Mouse (Mus musculus): Measurements from ENCODE around the gene Vcp. TPM values are rescaled to one million over a fixed set of nuclear protein-coding genes. Genes with fewer than 3 reads are reported as not detected.

Vcp gene
- polyA plus RNA-seq, 1 experiment: 319 TPM

DNA sequence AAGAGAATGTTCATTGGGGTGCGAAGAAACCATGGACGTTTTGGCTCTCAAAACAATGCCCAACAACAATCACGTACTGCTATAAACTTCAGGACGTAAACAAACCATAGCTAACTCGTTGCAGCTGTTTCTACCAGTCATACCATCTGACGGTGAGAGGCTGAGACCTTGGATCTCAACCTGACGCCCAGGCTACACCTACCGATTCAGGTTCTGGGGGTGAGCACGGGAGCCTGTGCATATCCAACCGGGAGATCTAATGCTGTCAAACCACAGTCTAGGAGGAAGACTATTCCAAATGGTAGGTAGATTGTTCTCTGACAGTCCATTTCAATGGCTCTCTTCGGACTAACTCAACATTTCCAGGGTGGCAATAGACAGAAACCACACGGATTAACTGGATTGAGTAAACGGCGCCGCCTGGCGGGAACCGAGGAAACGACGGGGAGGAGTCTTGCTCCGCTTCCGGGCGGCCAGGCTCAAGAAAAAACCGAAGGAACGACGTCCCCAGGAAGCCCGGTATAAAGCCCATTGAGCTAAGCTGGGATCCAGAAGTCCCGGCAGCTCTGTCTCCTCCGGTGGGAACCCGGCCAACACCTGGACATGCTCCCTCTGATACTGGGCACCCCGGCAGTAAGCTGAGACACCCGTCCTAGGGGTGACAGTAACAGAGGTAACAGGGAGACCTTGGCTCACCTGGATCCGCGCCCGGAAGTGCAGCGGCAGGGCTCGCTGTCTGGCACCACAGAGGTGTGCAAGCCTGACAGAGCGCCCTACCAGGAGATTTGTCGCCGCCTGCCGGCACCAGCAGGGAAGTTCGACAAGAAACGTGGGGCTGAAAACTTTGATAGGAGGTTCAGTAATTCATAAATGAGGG lies 25.0 kb upstream of the Vcp start, which contains the start of gene Pigo:
TSS of gene Pigo (minus strand) at position 736 of the 877 bp plus-strand sequence.
- peaks cover 9% of the 10 kb centered on the region for H3K79me2 ChIP-seq (ENCODE audit: control insufficient read depth, insufficient read depth)
- peak within 1 kb of the TSS; percentile 44 for H3ac ChIP-seq (ENCODE audit: control insufficient read depth, insufficient read length, low read depth)
- TF ChIP-seq CTCF (IDR thresholded peaks at IDR 0.05; ENCODE audit: control insufficient read depth, insufficient read depth, insufficient read length) (peak; percentile 88), MAX (IDR thresholded peaks at IDR 0.05) (no peak)
- peaks cover 22% of the 10 kb centered on the region for H3K36me3 ChIP-seq (ENCODE audit: control insufficient read depth, insufficient read depth)
- H3K27me3 ChIP-seq (ENCODE audit: control insufficient read depth, insufficient read depth, insufficient read length): no peaks in the 10 kb centered on the region
- no peaks in the 10 kb centered on the region for H3K79me3 ChIP-seq (ENCODE audit: low read depth)
- peak within 1 kb of the TSS; percentile 29 for H3K4me3 ChIP-seq (ENCODE audit: insufficient read depth, poor library complexity, severe bottlenecking)

GRCm38 (mm10) chr4:43024673-43025072 lies 24.4 kb upstream of the Vcp start:
- no peaks in the 10 kb centered on the region for H3K79me3 ChIP-seq (ENCODE audit: low read depth)
- H3K36me3 ChIP-seq (ENCODE audit: control insufficient read depth, insufficient read depth): peaks cover 22% of the 10 kb centered on the region
- no peaks in the 10 kb centered on the region for H3K27me3 ChIP-seq (ENCODE audit: control insufficient read depth, insufficient read depth, insufficient read length)
- peaks cover 3% of the 10 kb centered on the region for H3K79me2 ChIP-seq (ENCODE audit: control insufficient read depth, insufficient read depth)
- H3K4me3 ChIP-seq (ENCODE audit: insufficient read depth, poor library complexity, severe bottlenecking): no peak overlapping the region
- no peak for TF ChIP-seq MAX (IDR thresholded peaks at IDR 0.05)
- TF ChIP-seq FOSL1 (IDR thresholded peaks at IDR 0.05; ENCODE audit: insufficient read depth, low read length, poor library complexity, severe bottlenecking): no peak
- TF ChIP-seq CTCF (IDR thresholded peaks at IDR 0.05; ENCODE audit: control insufficient read depth, insufficient read depth, insufficient read length): no peak
- TF ChIP-seq CEBPB (IDR thresholded peaks at IDR 0.05; ENCODE audit: low read depth): no peak
- no peak for TF ChIP-seq MYOD1 (IDR thresholded peaks at IDR 0.05; ENCODE audit: control insufficient read depth, insufficient read length, low read depth)
- H3ac ChIP-seq (ENCODE audit: control insufficient read depth, insufficient read length, low read depth): no peak overlapping the region

DNA sequence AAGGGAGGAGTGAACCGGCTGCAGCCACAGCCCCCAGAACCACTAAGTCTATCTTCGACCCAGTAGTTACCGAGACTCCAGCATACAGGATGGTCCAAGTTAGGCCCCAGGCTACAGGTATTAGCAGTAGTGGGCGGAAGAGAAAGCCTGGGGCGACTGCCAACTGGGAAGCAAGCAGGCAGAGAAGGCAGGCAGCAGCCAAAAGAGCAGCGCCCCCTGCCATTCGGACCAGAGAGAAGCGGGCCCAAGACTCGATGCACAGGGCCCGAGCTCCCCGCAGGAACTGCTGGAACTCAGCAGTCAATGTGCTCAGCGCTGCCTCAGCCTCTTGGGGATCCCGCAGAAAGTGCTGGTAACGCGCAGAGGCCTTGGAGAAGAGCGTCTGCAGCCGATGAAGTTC lies 21.0 kb upstream of the Vcp start:
- H3K4me3 ChIP-seq (ENCODE audit: insufficient read depth, poor library complexity, severe bottlenecking): no peak overlapping the region
- no peaks in the 10 kb centered on the region for H3K36me3 ChIP-seq (ENCODE audit: control insufficient read depth, insufficient read depth)
- H3K79me3 ChIP-seq (ENCODE audit: low read depth): no peaks in the 10 kb centered on the region
- no peaks in the 10 kb centered on the region for H3K27me3 ChIP-seq (ENCODE audit: control insufficient read depth, insufficient read depth, insufficient read length)
- TF ChIP-seq MAX (IDR thresholded peaks at IDR 0.05) (no peak), CEBPB (IDR thresholded peaks at IDR 0.05; ENCODE audit: low read depth) (no peak), MYOG (IDR thresholded peaks at IDR 0.05; ENCODE audit: control insufficient read depth, extremely low read depth, insufficient read length) (no peak), USF1 (IDR thresholded peaks at IDR 0.05; ENCODE audit: low read depth) (no peak), CTCF (IDR thresholded peaks at IDR 0.05; ENCODE audit: control insufficient read depth, insufficient read depth, insufficient read length) (no peak), FOSL1 (IDR thresholded peaks at IDR 0.05; ENCODE audit: insufficient read depth, low read length, poor library complexity, severe bottlenecking) (no peak), MYOD1 (IDR thresholded peaks at IDR 0.05; ENCODE audit: control insufficient read depth, insufficient read length, low read depth) (no peak)
- no peaks in the 10 kb centered on the region for H3K79me2 ChIP-seq (ENCODE audit: control insufficient read depth, insufficient read depth)
- no peak overlapping the region for H3ac ChIP-seq (ENCODE audit: control insufficient read depth, insufficient read length, low read depth)

- H3K79me3 ChIP-seq (ENCODE audit: low read depth): no peaks in the 10 kb centered on the region
- no peaks in the 10 kb centered on the region for H3K27me3 ChIP-seq (ENCODE audit: control insufficient read depth, insufficient read depth, insufficient read length)
- TF ChIP-seq MAX (IDR thresholded peaks at IDR 0.05): no peak
- TF ChIP-seq CTCF (IDR thresholded peaks at IDR 0.05; ENCODE audit: control insufficient read depth, insufficient read depth, insufficient read length): no peak
- no peak for TF ChIP-seq MYOG (IDR thresholded peaks at IDR 0.05; ENCODE audit: control insufficient read depth, extremely low read depth, insufficient read length)
- TF ChIP-seq FOSL1 (IDR thresholded peaks at IDR 0.05; ENCODE audit: insufficient read depth, low read length, poor library complexity, severe bottlenecking): no peak
- no peak for TF ChIP-seq USF1 (IDR thresholded peaks at IDR 0.05; ENCODE audit: low read depth)
- TF ChIP-seq CEBPB (IDR thresholded peaks at IDR 0.05; ENCODE audit: low read depth): no peak
- no peak for TF ChIP-seq MYOD1 (IDR thresholded peaks at IDR 0.05; ENCODE audit: control insufficient read depth, insufficient read length, low read depth)
- H3K79me2 ChIP-seq (ENCODE audit: control insufficient read depth, insufficient read depth): no peaks in the 10 kb centered on the region
- no peak overlapping the region for H3K4me3 ChIP-seq (ENCODE audit: insufficient read depth, poor library complexity, severe bottlenecking)
- H3K36me3 ChIP-seq (ENCODE audit: control insufficient read depth, insufficient read depth): no peaks in the 10 kb centered on the region
- no peak overlapping the region for H3ac ChIP-seq (ENCODE audit: control insufficient read depth, insufficient read length, low read depth)
Observed at GRCm38 (mm10) chr4:43020876-43021275, 20.6 kb upstream of the Vcp start.

GRCm38 (mm10) chr4:43019641-43020465 lies 19.5 kb upstream of the Vcp start:
- Histone ChIP-seq H3K79me3 (ENCODE audit: low read depth) (no peaks in the 10 kb centered on the region), H3K4me3 (ENCODE audit: insufficient read depth, poor library complexity, severe bottlenecking) (no peak overlapping the region), H3ac (ENCODE audit: control insufficient read depth, insufficient read length, low read depth) (no peak overlapping the region), H3K79me2 (ENCODE audit: control insufficient read depth, insufficient read depth) (no peaks in the 10 kb centered on the region), H3K27me3 (ENCODE audit: control insufficient read depth, insufficient read depth, insufficient read length) (no peaks in the 10 kb centered on the region), H3K36me3 (ENCODE audit: control insufficient read depth, insufficient read depth) (no peaks in the 10 kb centered on the region)
- no peak for TF ChIP-seq MYOD1 (IDR thresholded peaks at IDR 0.05; ENCODE audit: control insufficient read depth, insufficient read length, low read depth)
- TF ChIP-seq MYOG (IDR thresholded peaks at IDR 0.05; ENCODE audit: control insufficient read depth, extremely low read depth, insufficient read length): no peak
- no peak for TF ChIP-seq CEBPB (IDR thresholded peaks at IDR 0.05; ENCODE audit: low read depth)
- no peak for TF ChIP-seq FOSL1 (IDR thresholded peaks at IDR 0.05; ENCODE audit: insufficient read depth, low read length, poor library complexity, severe bottlenecking)
- TF ChIP-seq USF1 (IDR thresholded peaks at IDR 0.05; ENCODE audit: low read depth): no peak
- no peak for TF ChIP-seq MAX (IDR thresholded peaks at IDR 0.05)
- TF ChIP-seq CTCF (IDR thresholded peaks at IDR 0.05; ENCODE audit: control insufficient read depth, insufficient read depth, insufficient read length): no peak

Data from C2C12 (cell line).